Mouse (Mus musculus): ENCODE measurements around the gene Pip4p1.
"Not testable (repeated sequence)": the region's sequence is repeated elsewhere in the genome, so short reads cannot be mapped to it uniquely, and the experiment has no call there.

The Pip4p1 gene

DNA sequence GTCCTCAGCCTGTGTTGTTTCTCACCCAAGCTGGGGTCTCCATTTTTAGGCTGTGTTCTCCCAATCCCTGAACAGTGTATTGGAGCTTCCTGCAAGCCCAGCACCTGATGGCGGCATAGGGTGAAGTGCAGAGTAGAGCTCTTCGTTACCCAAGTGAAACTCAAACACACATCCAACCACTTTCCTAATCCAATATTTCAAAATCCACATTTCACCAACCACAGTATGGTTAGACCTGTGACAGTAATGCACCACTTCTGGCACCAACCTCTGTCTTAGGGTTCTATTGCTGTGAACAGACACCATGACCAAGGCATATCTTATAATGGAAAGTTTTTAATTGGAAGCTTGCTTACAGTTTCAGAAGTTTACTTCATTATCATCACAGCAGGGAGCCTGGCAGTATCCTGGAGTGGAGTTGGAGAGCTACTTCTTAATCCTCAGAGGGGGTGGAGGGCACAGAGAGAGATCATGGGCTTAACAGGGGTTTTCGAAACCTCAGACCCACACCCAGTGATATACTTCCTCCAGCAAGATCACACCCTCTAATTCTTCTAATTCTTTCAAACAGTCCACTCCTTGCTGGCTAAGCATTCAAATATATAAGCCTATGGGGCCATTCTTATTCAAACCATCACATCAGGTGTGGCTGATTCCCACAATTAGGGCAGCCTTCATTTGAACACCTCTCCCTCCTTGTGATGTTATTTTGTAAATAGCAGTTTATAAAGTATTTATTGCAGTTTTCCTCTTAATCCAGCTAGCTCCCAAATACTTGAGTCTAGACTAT is 7.7 kb upstream of the Pip4p1 start:
- DNase-seq, result no peak

DNA sequence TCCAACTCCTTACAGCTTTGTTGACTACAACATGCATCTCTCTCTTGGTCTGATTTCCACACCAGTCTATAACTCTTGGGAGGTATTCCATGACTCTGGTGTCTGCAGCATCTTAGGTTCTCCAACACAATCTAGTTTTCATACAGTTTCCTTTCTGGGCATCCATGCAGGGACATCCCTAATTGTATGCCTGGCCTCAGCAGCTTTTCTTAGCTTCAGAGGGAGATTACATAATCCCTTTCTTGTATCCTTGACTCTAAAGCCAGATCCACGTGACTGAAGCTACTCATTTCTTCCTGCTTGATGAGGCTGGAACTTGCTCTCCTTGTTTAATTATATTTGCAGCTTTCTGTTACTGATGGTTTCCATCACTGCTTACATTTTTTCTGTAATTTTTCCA is 6.0 kb upstream of the Pip4p1 start:
- no peak for DNase-seq

DNA sequence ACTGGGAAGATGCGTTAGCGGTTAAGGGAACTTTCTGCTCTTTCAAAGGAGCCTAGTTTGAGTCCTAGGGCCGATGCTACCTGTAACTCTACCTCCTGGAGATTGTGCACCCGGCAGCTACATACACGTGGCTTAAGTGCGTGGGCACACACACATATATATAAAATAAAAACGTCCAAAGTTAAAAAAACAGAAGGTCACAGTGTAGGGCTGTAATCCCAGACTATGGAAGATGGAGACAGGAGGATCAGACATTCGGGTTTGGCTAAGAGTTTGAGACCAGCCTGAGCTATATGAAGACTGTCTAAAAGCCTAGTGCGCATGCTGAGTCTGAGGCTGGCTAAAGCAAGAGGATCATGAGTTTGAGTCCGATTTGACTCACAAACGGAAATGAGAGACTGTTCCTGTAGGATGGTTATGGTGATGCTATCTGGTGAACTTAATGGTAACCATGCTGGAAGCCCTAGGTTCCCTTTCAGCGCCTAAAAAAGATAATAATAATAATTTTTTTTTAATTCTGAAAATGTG is 901 bp upstream of the Pip4p1 start:
- DNase-seq, result no peak

DNA sequence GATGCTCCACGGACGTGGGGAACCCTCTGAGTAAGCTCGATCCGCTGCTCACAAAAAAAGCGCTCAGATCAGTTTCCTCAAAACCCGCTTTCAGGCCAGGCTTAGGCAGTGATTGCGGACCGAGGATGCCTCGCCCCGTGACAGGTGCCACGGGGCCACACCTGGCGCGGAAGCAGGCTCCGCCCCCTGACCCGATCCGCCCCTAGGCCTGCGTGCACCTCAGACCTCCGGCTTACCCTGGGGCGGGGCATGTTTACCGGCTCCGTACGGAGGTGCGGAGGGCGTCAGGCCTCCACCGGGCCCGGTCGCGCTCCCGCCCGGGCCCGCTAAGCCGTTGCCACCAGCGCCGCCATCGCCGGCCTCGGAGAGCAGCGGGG is 291 bp downstream of the Pip4p1 start:
- peak; percentile 81 for DNase-seq

DNA sequence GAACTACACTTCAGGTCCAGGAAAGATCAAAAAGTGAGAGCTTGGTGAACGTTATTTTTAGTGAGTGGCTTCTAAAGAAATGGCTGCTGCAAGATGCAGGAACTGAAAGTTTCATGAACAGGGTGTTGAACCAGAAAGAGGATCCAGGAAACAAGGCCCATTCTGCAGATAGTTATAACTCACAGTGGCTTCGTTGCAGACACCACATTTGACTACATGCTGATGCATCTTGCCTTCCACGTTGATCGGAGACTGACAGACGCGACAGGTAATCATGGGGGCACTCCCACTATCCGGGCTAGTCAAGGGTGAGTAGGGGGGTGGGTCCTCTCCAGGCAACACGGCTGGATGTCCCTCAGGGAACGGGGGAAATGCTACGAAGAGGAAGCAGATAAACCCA is 705 bp downstream of the Pip4p1 start:
- no peak for DNase-seq

DNA sequence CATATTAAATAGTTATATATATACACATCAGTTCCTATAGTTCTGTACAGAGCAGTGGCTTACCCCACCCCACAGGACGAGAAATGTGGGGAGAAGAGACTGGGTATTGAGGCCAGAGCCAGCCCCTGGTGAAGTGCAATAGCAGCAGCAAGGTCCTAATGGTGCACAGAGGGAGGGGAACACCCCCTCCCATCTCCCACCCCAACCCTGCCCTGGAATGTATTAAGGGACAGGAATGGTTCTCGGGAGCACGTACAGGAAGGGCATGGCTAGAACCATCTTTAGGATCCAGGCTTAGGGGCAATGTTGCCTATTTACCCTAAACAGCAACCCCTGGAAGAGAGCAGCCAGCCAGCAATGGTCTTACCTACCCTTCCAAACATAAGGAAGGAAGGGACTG is 3.3 kb downstream of the Pip4p1 start:
- DNase-seq, result no peak

DNA sequence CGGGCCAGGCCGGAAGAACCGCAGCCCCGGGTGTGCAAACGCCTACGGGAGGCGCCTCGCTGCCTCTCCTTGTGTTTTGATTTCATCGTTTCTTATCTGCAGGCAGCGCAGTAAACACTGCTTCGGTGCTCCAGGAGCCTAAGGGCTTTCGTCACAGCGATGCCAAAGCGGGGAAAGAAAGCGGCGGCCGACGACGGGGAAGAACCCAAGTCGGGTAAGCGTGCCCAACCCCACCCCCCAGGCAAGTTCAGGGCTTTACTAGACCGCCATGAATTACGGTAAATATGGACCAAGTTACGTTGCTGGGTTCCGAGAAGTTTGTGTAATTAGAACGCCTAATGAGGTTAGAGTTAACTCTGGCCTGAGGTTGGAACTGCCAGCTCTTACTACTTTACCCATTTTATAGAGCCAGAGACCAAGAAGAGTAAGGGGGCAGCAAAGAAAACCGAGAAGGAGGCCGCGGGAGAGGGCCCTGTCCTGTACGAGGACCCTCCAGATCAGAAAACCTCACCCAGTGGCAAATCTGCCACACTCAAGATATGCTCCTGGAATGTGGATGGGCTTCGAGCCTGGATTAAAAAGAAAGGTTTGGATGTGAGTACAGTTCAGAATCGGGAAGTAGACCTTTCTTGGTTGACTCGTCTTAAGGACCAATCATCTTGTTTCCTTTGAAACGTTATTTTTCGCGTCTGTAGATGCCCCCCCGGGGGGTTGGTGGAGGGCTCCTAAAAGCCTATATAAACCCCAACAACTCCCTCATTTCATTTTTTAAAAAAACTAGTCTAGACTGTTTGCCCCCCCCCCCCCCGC is 5.3 kb downstream of the Pip4p1 start:
- DNase-seq, result no peak

DNA sequence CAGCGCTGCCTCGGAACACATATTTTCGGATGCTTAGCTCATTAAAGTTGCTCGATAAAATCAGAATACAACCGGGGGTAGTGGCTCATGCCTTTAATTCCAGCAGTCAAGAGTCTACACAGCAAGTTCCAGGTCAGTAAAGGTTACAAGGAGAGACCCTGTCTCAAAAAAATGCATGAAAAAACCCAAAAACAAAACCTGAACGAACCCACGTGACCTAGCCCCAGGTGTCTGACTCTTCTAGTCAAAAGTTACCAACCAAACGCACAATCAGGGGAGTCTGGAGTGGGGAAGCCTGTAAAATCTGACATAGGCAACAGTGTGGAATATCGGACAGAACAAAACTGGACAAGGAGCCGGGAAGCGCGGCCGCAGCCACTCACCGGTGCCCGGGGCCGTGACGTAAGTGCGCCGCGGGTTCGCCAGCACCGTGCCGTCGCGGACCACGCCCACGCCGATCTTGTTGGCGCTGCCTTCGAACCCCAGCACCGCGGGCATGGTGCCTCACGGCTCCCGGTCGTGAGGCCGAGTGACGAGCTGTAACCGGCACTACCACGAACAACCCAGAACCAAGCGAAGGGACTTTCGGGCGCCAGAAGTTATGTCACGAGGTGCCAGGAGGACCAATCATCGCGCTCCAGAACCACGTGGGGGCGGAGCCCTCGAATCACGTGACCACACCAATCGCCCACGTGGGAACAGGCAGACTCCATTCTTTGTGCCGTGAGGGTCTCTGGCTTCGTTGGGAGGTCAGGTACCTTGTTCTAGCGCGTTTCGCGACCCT is 6.2 kb downstream of the Pip4p1 start, which contains the start of the genes Osgep and Apex1:
Gene Osgep, minus strand, starts transcription at position 613 of the 784 bp plus-strand sequence.
Gene Apex1, plus strand, starts transcription at position 688 of the 784 bp plus-strand sequence.
- peak; percentile 97 for DNase-seq

DNA sequence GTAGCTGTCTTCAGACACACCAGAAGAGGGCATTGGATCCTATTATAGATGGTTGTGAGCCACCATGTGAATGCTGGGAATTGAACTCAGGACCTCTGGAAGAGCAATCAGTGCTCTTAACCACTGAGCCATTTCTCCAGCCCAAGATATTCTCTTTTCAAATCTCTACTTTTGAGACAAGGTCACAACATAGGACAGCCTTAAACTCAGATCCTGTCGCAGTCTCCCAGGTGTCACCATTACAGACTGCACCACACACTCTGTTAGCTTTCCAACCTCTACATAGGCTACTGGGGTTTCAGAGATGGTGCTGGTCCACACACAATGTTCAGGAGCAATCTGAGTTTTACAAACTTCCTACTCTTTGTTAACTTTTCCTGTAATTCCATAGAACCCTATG is 7.2 kb downstream of the Pip4p1 start:
- DNase-seq, result not testable (repeated sequence)

DNA sequence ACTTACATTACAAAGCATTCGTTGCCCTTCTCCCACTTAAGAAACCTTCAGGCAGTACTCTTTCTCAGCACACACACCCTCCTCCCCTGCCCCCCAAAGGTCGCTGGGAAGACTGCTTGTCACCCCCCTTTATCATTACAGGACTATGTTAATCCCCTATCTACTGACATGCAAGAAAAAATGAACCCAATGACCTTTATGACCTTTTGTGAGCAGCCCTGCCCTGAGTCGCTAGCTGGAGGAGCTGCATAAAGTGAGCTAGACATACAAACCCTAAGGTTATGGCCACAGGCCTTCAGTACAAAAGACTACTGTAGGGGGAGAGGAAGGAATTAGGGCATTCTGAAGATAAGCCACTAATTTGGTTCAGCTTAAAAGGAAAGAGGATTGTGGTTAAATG is 19.3 kb downstream of the Pip4p1 start:
- no peak for DNase-seq

DNA sequence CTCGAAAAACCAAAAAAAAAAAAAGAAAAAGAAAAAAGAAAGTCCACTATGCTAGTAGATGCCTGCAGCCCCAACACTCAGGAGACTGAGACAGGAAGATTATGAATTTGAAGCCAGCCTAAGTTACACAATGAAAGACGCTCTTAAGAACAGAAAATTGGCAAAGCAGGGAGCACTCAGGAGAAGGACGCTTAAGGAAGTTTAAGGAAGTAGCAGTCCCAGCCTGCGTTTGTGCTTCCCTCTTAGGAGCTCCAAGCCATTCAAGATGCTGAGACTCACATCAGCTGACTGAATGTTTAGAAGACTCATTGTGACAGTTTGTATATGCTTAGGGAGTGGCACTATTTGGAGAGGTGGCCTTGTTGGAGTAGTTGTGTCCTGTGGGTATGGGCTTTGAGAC is 22.5 kb downstream of the Pip4p1 start:
- no peak for DNase-seq

DNA sequence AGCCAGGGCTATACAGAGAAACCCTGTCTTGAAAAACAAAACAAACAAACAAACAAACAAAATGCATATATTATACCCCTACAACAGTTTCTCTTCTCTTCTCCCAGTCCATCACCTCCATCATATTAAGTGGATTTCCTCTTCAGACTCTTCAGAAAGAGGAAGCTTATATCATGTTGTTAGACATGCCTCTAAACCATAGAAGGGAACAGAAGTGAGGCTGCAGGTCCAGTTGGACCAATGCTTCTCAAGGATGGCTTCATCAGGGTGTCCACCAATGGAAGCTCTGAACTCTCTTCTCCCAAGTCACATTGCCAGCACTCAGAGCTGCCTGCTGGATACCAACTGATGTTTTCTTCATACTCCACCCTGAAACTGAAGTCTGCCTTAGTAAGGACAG is 25.3 kb downstream of the Pip4p1 start:
- not testable (repeated sequence) for DNase-seq

DNA sequence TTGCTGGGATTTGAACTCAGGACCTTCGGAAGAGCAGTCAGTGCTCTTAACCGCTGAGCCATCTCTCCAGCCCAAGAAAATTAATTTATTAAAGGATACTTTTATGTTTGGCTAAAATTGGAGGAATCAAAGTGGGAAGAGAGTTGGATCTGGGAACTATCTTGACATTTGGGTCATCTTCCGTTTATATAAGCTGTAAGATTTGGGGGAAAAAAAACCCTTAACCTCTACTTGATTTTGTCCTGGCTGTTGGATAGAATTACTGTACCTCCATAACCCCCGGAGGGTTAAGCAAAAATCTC is 25.9 kb downstream of the Pip4p1 start:
- DNase-seq, result no peak

DNA sequence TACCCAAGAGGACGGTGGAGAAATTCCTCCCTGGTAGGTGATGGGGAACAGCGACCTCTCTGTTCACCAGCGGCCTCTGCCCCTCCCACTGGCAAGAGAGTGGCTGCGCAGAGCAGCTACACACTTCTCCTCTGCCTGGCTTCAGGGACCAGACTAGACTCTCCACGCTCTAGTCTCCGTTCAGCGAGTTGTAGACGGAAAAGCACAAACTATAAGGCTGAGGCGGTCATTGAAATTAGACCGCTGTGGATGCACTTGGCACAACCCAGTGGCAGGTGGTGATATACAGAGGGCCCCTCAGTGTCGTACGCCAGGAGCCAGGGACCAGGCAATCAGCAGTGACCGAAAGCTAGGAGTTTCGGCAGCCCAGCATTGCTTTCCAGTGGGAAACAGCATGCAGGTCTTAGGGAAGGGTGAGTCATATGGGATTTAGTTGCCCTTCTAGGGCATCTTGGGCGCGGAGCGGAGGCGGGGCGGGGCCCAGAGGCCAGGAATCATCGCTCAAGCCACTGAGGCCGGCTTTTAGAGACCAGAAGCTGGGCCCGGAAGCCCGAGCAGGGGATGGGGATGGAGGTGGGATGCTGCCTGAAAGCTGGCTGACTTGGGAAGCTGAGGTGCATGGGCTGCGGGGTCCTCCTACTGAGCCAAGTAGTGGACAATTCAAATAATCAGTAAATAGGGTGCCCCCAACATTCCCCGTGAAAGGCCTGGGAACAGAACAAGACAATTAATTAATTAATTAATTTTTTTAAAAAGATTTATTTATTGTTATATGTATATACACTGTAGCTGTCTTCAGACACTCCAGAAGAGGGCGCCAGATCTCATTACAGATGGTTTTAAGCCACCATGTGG is 26.5 kb downstream of the Pip4p1 start:
- DNase-seq, result peak; percentile 33

DNA sequence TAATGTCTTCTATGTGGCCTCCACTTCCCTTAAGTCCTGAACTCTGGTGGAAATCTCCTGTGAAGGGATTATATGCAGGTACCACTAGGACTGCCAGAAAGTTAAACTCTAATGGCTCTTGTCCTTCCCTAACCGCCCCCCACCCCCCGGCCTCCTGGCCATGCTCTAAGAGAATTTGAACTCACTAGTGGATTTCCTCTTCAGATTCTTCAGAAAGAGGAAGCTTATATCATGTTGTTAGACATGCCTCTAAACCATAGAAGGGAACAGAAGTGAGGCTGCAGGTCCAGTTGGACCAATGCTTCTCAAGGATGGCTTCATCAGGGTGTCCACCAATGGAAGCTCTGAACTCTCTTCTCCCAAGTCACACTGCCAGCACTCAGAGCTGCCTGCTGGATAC is 32.7 kb downstream of the Pip4p1 start:
- not testable (repeated sequence) for DNase-seq

DNA sequence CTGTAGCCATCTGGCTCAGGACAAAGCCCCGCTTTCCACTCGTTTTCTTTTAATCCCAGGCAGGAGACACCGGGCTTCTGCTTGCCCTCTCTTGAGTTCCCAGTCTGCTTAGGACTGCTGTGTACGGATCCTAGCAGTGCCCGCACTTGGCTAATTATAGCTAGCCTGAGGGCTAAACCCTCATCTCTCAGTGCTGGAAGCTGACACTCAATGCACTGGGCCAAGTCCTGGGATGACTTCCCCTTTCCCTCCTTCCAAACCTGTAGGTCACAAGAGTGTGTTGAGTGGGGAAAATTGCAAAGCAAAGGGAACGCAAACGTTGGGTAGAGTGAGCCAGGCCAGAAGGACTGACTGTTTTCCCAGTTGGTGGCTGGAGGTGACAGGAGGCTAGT is 33.3 kb downstream of the Pip4p1 start, which contains the start of gene Klhl33:
Gene Klhl33, minus strand, starts transcription at position 134 of the 392 bp plus-strand sequence.
- no peak for DNase-seq

DNA sequence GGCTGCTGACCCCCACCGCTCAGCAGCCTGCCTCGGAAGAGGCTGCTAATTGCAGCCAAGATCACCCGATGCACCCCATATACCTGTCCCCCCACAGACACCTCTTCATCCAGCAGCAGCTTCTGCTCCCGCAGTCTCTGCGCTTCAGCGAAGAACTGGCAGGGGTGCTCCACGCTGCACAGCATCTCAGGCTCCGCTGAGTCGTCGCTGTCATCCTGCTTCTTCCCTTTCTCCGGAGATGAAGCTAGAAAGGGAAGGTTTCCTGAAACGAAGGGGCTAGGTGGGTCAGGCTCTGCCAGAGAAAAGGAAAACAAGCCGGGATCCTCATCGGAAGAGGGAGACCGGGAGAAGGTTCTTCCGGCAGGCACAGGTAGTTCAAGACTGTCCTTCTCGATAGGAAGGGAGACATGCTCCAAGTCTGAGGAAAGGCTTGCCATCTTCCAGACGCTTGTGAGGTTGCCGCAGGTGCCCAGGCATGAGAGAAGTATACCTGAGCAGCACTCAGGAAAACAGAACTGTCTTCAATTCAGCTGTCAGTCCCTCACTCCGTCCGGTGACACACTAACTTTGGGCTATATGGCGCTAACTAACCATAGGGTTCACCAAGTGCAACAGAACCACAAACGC is 33.8 kb downstream of the Pip4p1 start:
- peak; percentile 16 for DNase-seq

DNA sequence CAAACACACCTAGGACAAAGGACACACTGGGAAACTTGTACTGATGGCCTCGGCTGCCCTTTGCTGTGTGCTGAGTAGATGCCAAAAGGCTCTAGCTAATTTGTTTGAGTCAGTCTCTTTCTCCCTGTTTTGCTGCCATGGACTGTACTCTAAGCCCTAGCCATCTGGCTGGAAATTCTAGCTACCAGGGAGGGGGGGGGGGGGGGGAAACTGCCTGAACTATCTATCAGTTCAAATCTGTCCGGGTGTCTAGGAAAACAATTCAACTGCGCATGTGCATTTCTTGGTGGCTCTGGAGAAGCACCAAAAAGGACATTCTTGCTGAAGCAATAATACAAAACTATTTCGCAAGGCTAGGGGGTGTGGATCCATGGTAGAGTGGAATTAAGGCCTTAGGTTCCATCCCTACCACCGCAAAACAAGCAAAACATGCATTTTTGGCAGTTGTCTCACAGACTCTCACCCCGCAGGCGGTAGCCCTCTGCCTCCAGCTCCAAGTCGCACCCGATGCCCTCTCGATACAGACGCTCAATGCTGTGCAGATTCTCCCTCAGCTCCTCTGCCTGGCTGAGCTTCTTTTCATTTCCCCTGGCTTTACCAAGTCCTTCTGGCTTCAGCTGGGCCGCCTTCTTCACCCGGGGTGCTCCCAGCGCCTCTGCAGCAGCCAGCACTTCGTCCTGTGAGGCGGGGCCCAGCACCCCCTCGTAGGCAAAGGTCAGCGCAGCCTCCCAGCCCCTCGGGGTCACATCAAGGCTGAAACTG is 34.5 kb downstream of the Pip4p1 start:
- no peak for DNase-seq

DNA sequence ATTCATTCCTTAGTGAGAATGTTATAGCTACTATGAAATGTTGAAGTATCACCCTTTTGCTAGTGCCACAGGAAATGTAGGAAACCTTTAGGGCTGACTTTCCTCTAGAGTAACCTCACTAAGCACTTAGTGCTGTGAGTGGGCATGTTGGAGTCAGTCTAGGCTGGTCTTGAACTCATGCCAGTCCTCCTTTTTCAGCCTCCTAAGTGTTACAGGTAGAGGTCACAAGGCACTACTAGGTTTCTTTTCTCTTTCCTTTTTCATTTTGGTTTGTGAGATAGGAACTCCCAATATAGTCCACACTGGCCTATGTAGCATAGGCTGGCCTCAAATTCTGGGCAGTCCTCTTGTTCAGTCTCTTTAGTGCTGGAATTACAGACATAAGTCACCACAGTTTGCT is 35.2 kb downstream of the Pip4p1 start:
- no peak for DNase-seq

DNA sequence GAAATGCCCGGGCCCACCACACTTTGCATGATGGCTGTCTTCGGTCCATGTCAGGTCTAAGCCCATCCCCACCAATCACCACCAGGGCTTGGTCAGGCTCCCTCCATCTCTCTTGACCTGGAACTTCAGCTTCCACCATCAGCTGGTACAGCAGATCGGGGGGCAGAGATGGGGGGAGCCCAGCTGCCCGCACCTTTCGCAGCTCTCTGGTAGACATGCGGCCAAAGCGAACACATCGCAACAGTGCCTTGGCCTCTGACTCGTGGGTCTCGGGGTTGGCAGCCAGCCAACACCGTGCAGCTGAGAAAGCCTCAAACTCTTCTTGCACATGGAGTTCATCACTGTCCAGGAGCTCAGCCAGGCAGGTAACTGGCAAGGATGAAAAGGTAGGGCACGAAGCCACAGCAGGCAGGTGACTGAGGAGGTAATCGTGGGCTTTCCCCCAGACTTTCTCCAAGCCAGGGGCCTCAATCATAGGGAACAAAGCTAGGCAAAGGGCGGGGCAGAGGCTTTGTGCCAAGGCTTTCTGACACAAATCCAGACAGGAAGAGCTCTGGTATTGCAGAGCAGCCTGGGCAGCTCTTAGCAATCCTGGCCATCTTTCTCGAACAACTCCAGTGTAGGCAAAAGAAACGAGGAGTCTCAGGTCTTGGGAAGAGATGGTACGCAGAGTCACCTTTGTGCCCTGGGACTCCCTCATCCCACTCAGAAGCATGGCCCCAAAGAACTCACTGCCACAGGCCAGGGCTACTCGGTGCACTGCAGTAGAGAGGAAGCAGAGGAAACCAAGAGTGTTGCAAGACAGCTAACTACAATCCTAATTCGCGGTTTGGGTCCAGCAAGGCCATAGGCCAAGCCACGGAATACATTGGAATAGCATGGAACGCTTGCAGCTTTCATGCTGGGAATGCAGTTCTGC is 37.9 kb downstream of the Pip4p1 start:
- no peak for DNase-seq
